Mouse (Mus musculus) midbrain, embryonic 12.5 days (tissue): Measurements from ENCODE around the gene Fsip1. TPM values are rescaled to one million over a fixed set of nuclear protein-coding genes. Genes with fewer than 3 reads are reported as not detected.
A peak's percentile ranks its signal among the peaks of the same experiment; 100 is the strongest.

Experiments used
- ATAC-seq: fragments of 200-750 bp; cut with Nextera tagmentation; 2 replicates; pipeline ENCODE4 v1.8.0; 2017; ENCODE audit warnings: low read depth, moderate TSS enrichment, moderate library complexity; ENCODE audit not compliant: low FRiP score
- H3K27ac ChIP-seq: fragments of 300-500 bp; sonication (generic); replicated peaks from 2 replicates; pipeline ENCODE4 v1.5.1; 2016; ENCODE audit warnings: mild to moderate bottlenecking
- H3K27me3 ChIP-seq: fragments of 300-500 bp; sonication (generic); 2 replicates; pipeline ENCODE4 v1.6.1; 2016; ENCODE audit warnings: mild to moderate bottlenecking
- H3K36me3 ChIP-seq: fragments of 300-500 bp; sonication (generic); 2 replicates; pipeline ENCODE4 v1.6.1; 2016
- H3K4me1 ChIP-seq: fragments of 300-500 bp; sonication (generic); 2 replicates; pipeline ENCODE4 v1.6.1; 2016
- H3K4me2 ChIP-seq: fragments of 300-500 bp; sonication (generic); replicated peaks from 2 replicates; pipeline ENCODE4 v1.6.1; 2016; ENCODE audit warnings: mild to moderate bottlenecking, moderate library complexity
- H3K4me3 ChIP-seq: fragments of 300-500 bp; sonication (generic); 2 replicates; pipeline ENCODE4 v1.5.1; 2016; ENCODE audit warnings: mild to moderate bottlenecking
- H3K9ac ChIP-seq: fragments of 300-500 bp; sonication (generic); replicated peaks from 2 replicates; pipeline ENCODE4 v1.6.1; 2016; ENCODE audit warnings: mild to moderate bottlenecking, moderate library complexity
- H3K9me3 ChIP-seq: fragments of 300-500 bp; sonication (generic); 2 replicates; pipeline ENCODE4 v1.6.1; 2016; ENCODE audit warnings: mild to moderate bottlenecking
- WGBS: fragments of 180-500 bp; shearing (Covaris S2); methylation state at CpG from one replicate; pipeline ENCODE4 v1.1.7; 2016; 5-methylcytosine and 5-hydroxymethylcytosine counted together
- polyA plus RNA-seq: library from polyadenylated mRNA; unstranded; fragments of >200 nt; fragmentation: Nextera tagmentation; extraction: Ambion mirVana; gene quantifications from 2 replicates; pipeline ENCODE4 v1.2.1, GENCODE M21; 2016

Fsip1 gene
- polyA plus RNA-seq, 1 experiment from 2014 or later, result 1.6 TPM

DNA sequence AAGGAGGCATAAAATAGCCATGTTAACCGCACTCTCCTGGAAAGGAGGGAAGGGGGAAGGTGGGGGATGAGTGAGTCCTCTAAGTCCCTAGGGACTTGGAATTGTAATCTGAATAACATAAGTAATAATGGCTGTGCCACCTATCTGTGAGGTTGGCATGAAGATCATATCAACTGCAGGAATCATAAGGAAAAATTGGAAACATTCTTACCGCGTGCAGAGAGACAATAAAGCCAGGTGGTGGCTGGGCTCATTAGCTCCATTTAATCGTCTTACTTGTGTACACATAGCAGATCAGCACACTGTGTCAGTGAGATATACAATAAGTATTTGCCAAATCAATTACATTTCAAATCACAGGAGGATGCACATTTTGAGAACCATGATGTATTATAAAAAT, 52.1 kb downstream of the Fsip1 start:
- Histone ChIP-seq H3K4me2 (peak overlapping the region; percentile 44), H3K9ac (no peak overlapping the region), H3K36me3 (no peaks in the 10 kb centered on the region), H3K4me3 (no peak overlapping the region), H3K27me3 (peaks cover 30% of the 10 kb centered on the region), H3K27ac (peak overlapping the region; percentile 86), H3K4me1 (peaks cover 45% of the 10 kb centered on the region), H3K9me3 (no peaks in the 10 kb centered on the region)
- peak; percentile 3; the same call in 1 of the 2 replicates for ATAC-seq
- WGBS, result 44% methylated on average over 4 of the region's 4 CpGs

DNA sequence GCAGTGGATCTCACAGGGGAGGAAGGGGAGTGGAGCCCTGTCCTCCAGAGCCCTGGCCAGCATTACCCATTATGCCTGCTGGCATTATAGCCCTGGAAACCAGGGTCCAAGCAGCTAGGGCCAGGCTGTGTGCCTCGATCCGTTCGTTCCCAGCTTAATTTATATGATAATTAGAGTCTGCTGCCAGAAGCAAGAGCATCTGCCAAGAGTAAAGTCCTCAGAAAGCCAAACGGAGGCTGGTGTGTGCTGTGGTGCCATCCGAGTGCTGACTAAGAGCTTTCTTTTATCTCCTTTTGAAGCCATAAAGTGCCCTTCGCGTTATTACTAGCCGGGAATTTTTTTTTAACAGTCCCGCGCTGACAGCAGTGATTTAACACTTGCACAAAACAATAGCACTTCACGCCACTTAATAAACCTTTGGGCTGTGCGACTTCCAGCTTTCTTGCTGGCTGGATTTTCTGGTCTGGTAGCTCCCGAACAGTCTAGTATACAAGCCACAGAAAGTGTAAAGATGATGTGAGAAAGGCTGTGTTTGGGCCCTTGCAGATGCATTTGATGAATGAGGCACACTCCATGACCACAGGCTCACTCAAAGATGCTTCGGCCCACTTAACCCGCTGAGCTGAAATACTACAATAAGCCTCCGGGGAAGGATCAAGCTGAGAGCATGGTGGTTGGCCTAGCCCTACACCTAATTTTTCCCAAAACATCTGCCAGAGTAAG, 52.9 kb downstream of the Fsip1 start:
- H3K4me3 ChIP-seq, result 0 out of 2 replicates have a peak overlapping the region, but pooled peaks have one; percentile 10

DNA sequence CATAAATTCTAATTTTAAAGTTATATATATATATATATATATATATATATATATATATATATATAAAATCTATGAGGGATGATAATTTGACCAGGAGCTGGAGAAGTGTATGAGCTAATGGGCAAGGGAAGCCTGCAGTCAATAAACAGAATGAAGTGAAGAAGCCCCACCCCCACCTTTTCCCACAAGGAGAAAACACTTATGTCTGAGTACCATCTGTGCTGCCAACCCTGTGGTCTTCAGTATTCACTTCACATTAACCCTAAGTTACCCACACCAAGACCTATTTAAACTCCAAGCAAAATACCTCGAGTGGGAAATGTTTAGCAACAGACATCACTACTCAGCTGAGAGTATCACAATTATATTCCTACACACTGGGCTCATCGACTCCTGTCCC, 53.8 kb downstream of the Fsip1 start:
- peak overlapping the region; percentile 86 for H3K27ac ChIP-seq
- ATAC-seq, result no peak
- H3K27me3 ChIP-seq, result peaks cover 20% of the 10 kb centered on the region
- H3K9me3 ChIP-seq, result no peaks in the 10 kb centered on the region
- no peak overlapping the region for H3K4me3 ChIP-seq
- no peak overlapping the region for H3K9ac ChIP-seq
- WGBS, result 49% methylated on average over 2 of the region's 2 CpGs
- H3K4me2 ChIP-seq, result peak overlapping the region; percentile 44; the same call in 1 of the 2 replicates
- H3K4me1 ChIP-seq, result peaks cover 40% of the 10 kb centered on the region
- no peaks in the 10 kb centered on the region for H3K36me3 ChIP-seq

More for the DNA sequence above, 52.9 kb downstream of the Fsip1 start:
- Histone ChIP-seq H3K9me3 (no peaks in the 10 kb centered on the region), H3K27ac (peak overlapping the region; percentile 86), H3K4me2 (peak overlapping the region; percentile 44), H3K36me3 (no peaks in the 10 kb centered on the region), H3K27me3 (peaks cover 25% of the 10 kb centered on the region), H3K4me1 (peaks cover 45% of the 10 kb centered on the region), H3K9ac (no peak overlapping the region)
- ATAC-seq, result peak; percentile 82
- 7% methylated on average over 16 of the region's 16 CpGs for WGBS

DNA sequence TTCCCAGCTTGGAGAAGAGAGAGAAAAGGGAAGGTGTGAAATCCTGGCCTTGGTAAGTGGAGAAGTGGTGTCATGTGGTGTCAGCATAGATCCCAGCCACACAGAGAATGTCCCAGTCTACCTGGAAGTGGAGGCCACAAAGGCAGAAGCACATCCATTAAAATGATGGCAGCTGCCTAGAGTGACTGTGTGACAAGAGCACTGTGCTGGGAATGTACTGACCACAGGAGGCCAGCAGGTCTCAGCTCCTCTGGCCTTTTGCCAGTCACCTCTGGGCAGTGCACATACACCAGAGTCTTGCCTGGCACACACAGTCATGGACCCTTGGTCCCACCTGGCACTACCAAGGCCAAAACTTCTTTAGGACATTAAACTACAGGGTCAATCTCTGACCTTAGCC, 54.8 kb downstream of the Fsip1 start:
- Histone ChIP-seq H3K4me3 (no peak overlapping the region), H3K4me2 (no peak overlapping the region), H3K4me1 (peaks cover 40% of the 10 kb centered on the region)

DNA sequence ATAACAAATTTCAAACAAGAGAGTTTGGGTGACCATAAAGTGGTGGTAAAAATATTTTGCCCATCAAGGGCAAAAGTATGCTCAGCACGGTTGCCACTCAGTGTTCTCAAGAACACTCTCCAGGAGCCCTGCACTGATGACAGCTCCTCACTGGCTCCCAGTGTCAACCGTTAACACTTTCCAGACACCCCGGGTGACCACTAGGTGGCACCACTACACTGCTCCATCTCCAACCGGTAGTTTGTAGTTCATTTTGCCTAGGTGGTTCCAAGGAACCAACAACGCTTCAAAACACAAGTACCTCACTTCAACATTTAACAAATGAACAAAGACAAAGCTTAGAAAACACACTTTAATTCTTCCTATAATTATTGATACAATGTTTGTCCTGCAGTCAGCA, 56.9 kb downstream of the Fsip1 start:
- Histone ChIP-seq H3K4me2 (no peak overlapping the region), H3K27ac (no peak overlapping the region), H3K36me3 (no peaks in the 10 kb centered on the region), H3K9ac (no peak overlapping the region), H3K4me3 (no peak overlapping the region), H3K9me3 (no peaks in the 10 kb centered on the region), H3K4me1 (peaks cover 24% of the 10 kb centered on the region), H3K27me3 (peaks cover 10% of the 10 kb centered on the region; the same call in 1 of the 2 replicates)
- 8% methylated on average over 5 of the region's 5 CpGs for WGBS
- 0 out of 2 replicates have a peak, but pooled peaks have one; percentile 21 for ATAC-seq

More for the DNA sequence above, 54.8 kb downstream of the Fsip1 start:
- no peak overlapping the region for H3K9ac ChIP-seq
- ATAC-seq, result no peak
- no peaks in the 10 kb centered on the region for H3K36me3 ChIP-seq
- no peak overlapping the region for H3K27ac ChIP-seq
- no peaks in the 10 kb centered on the region for H3K9me3 ChIP-seq
- peaks cover 15% of the 10 kb centered on the region for H3K27me3 ChIP-seq

DNA sequence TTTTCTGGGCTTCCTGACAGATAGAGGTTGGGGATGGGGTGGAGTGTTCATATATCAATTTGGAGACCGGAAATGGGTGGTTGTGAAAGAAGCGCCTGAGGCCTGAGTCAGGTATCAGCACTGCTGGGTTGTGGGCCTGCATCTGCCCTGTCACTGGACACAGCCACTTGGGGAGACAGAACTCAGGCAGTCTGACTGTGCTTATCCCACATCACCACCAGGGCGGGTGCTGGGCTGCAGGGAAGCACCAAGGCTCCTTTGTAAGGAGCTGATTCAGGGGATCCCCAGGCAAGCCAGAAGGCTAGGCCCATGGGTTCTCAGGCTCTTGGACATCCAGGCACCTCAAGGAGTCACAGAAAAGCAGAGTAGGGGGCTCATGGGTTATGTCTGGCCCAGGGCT, 59.8 kb downstream of the Fsip1 start:
- no peak overlapping the region for H3K27ac ChIP-seq
- H3K4me1 ChIP-seq, result no peaks in the 10 kb centered on the region
- no peaks in the 10 kb centered on the region for H3K36me3 ChIP-seq
- H3K4me2 ChIP-seq, result no peak overlapping the region
- ATAC-seq, result no peak
- no peak overlapping the region for H3K4me3 ChIP-seq
- H3K27me3 ChIP-seq, result peaks cover 4% of the 10 kb centered on the region; the same call in 1 of the 2 replicates
- no peaks in the 10 kb centered on the region for H3K9me3 ChIP-seq
- WGBS, result 85% methylated on average over 3 of the region's 3 CpGs
- no peak overlapping the region for H3K9ac ChIP-seq

DNA sequence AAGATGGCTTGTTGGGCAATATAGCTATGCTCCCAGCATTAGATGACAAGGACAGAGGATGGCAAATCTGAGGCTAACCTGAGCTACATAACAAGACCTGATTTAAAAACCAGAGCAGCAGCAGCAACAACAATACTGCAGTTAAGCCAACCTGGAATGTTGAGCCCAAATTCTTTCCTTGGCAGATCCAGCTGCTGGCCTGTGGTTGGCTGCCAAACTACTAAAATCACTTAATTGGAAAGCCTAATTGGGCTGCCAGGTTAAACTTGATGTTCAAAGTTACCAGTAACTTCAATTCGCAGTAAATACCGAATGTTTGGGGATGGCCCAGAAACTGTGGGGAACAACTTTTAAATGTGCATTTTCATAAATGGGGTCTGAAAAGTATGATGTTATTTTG, 74.6 kb downstream of the Fsip1 start:
- Histone ChIP-seq H3K4me2 (no peak overlapping the region), H3K27ac (no peak overlapping the region), H3K4me1 (peaks cover 4% of the 10 kb centered on the region; the same call in 1 of the 2 replicates), H3K9me3 (no peaks in the 10 kb centered on the region), H3K36me3 (no peaks in the 10 kb centered on the region), H3K4me3 (no peak overlapping the region), H3K27me3 (no peaks in the 10 kb centered on the region; the same call in 1 of the 2 replicates), H3K9ac (no peak overlapping the region)
- ATAC-seq, result no peak
- WGBS, result 90% methylated on average over 2 of the region's 2 CpGs

DNA sequence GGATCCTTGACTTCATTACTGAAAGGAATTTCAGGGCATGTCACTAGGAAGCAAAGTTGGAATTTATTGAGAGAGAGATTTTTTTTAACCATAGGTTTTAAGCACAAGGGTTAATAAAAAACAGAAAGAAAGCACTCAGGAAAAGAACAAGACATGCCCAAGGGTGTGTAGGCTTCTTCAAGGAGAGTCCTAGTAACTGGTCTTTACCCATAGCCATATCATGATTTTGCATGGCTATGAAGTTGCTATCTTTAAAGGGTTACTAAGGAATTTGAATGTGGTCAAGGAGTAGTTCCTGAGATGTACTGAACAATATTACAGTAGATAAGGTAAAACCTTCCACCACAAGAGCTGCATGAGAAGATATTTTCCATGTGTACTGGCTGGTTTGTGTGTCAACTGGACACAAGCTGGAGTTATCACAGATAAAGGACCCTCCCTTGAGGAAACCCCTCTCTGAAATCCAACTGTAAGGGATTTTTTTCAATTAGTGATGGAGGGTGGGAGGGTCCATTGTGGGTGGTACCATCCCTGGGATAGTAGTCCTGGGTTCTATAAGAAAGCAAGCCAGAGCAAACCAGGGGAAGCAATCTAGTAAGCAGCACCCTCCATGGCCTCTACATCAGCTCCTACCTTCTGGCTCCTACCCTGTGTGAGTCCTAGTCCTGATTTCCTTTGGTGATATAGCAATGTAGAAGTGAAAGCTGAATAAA, 76.7 kb downstream of the Fsip1 start:
- H3K9ac ChIP-seq, result no peak overlapping the region
- H3K4me2 ChIP-seq, result peak overlapping the region; percentile 47
- H3K9me3 ChIP-seq, result no peaks in the 10 kb centered on the region
- H3K27me3 ChIP-seq, result no peaks in the 10 kb centered on the region; the same call in 1 of the 2 replicates
- no peak for ATAC-seq
- H3K4me1 ChIP-seq, result peaks cover 4% of the 10 kb centered on the region; the same call in 1 of the 2 replicates
- H3K4me3 ChIP-seq, result peak overlapping the region; percentile 32
- peak overlapping the region; percentile 39 for H3K27ac ChIP-seq
- H3K36me3 ChIP-seq, result no peaks in the 10 kb centered on the region

DNA sequence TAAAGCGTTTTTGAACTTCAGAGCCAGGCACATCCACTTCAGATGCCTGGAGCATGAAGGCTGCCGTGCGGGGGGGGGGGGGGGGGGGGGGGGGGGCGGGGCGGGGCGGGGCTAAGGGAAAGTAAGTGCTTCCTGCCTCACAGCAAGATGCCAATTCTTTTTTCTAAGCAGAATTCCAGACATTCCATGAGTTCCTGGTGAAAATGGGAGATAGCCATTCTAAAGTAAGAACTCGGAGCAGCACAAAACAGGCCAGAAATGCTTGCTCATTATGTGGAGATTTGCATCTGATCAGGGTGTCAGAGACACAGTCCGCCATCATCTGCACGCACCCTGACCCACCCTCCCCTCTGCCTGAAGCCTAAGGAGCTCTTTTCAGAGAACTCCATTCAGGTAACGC, 77.3 kb downstream of the Fsip1 start:
- 0% methylated on average over 5 of the region's 10 CpGs for WGBS
- peak overlapping the region; percentile 39 for H3K27ac ChIP-seq
- no peaks in the 10 kb centered on the region for H3K36me3 ChIP-seq
- H3K9me3 ChIP-seq, result no peaks in the 10 kb centered on the region
- peak; percentile 78 for ATAC-seq
- H3K4me3 ChIP-seq, result peak overlapping the region; percentile 32
- H3K9ac ChIP-seq, result no peak overlapping the region
- peak overlapping the region; percentile 47 for H3K4me2 ChIP-seq
- no peaks in the 10 kb centered on the region; the same call in 1 of the 2 replicates for H3K27me3 ChIP-seq
- H3K4me1 ChIP-seq, result peaks cover 4% of the 10 kb centered on the region; the same call in 1 of the 2 replicates

DNA sequence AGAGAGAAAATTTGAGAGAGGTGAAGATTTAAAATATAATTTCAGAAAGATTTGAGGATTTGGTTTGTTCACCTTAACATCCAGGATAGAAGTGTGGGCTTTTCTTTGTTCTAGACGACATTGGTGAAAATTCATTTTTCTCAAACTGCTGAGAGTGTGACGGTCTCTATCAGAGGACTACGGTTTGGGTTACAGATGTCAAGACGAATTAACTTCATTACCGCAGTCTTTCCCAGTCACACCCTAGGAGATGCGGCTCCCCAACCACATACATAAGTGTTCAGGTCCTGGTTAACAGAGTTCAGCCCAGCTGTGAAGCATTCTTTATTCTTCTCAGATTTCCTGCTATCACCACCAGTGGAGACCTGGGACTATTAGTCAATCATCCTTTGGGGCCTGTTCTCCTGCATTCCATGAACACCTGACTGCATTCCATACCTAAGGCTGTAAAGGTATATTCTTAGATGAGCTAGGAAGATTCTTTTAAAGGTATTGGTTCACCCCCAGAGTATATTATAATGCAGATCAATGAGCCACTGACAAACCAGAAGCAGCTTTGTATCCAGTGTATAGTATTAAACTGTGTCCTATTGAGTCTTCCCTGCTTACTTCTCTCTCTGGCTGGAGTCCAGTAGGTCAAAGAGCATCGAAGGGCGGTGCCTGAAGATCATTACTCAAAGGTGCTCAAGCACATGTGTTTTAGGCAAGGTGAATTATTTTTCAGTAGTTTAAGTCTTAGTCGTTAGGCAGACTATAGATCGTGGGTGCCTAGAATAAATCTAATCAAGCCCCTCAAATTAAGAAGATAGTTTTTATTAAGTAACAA, 82.0 kb downstream of the Fsip1 start:
- Histone ChIP-seq H3K9ac (no peak overlapping the region), H3K4me2 (no peak overlapping the region), H3K4me1 (peaks cover 4% of the 10 kb centered on the region; the same call in 1 of the 2 replicates), H3K36me3 (no peaks in the 10 kb centered on the region), H3K4me3 (no peak overlapping the region), H3K9me3 (peaks cover 3% of the 10 kb centered on the region; the same call in 1 of the 2 replicates), H3K27me3 (no peaks in the 10 kb centered on the region; the same call in 1 of the 2 replicates), H3K27ac (no peak overlapping the region)
- WGBS, result 65% methylated on average over 10 of the region's 10 CpGs
- no peak for ATAC-seq

DNA sequence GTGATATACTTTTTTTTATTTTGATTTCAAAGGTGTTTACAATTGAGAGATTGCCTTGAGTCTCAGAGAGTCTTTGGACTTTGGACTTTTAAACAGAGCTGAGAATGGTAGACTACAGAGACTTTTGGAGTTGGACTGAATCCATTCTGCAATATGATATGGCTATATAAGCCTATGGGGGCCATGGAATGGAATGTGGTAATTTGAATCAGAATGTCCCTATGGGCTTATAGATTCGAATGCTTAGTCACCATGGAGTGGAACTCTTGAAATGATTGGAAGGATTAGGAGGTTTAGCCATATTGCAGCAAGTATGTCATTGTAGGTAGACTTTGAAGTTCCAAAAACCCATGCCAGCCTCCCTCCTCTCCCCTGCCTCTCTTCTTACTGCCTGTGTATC, 88.5 kb downstream of the Fsip1 start:
- no peak overlapping the region for H3K9ac ChIP-seq
- H3K4me1 ChIP-seq, result no peaks in the 10 kb centered on the region
- no peak overlapping the region for H3K4me2 ChIP-seq
- peaks cover 3% of the 10 kb centered on the region; the same call in 1 of the 2 replicates for H3K9me3 ChIP-seq
- no peak for ATAC-seq
- H3K36me3 ChIP-seq, result no peaks in the 10 kb centered on the region
- H3K4me3 ChIP-seq, result no peak overlapping the region
- H3K27me3 ChIP-seq, result peaks cover 5% of the 10 kb centered on the region; the same call in 1 of the 2 replicates
- H3K27ac ChIP-seq, result no peak overlapping the region
- 56% methylated on average over 1 of the region's 1 CpGs for WGBS
